Mouse (Mus musculus) effector memory CD4-positive, alpha-beta T cell, adult 5 months (primary cell): ENCODE data around the gene Gm20792. TPM values are rescaled to one million over a fixed set of nuclear protein-coding genes. Genes with fewer than 3 reads are reported as not detected.

Source experiments
- polyA plus RNA-seq: library from polyadenylated mRNA; unstranded; fragments of 100-300 nt; shearing (Covaris generic); gene quantifications from one replicate; pipeline ENCODE4 v1.2.1, GENCODE M21; 2017

Gm20792 gene
- polyA plus RNA-seq, result not detected

GRCm38 (mm10) chrY:48311555-48311954, at the start of gene Gm20792:
Gm20792 (plus strand) TSS chrY:48311855.

